Mouse (Mus musculus) erythroblast, adult 5-6 weeks (primary cell): ENCODE data around the gene Psmb9. TPM values are rescaled to one million over a fixed set of nuclear protein-coding genes. Genes with fewer than 3 reads are reported as not detected.
"Not testable (repeated sequence)": the region's sequence is repeated elsewhere in the genome, so short reads cannot be mapped to it uniquely, and the experiment has no call there.

ENCODE experiments used
- ATAC-seq: replicated peaks from 2 replicates; pipeline ENCODE4 v1.8.0; 2016; ENCODE audit warnings: moderate number of reproducible peaks, mild to moderate bottlenecking, moderate TSS enrichment, inconsistent platforms; ENCODE audit not compliant: poor library complexity, low FRiP score, severe bottlenecking
- total RNA-seq, 2 experiments: library from RNA; stranded (forward) in 1 of 2; stranded (reverse) in 1 of 2; fragments of 150-400 nt in 1 of 2; fragments of 200-764, 138-1000 nt in 1 of 2; gene quantifications; 2 replicates each; pipeline versions ENCODE4 v1.2.3 to v1.2.4; 2015 to 2017; ENCODE audit warnings: low replicate concordance in 2 of 2

The Psmb9 gene
- total RNA-seq, 2 experiments from 2014 or later, result 17.2 to 55.0 TPM

- no peak for ATAC-seq
Measured at GRCm38 (mm10) chr17:34188986-34189385, 1.4 kb upstream of the Psmb9 start.

- ATAC-seq, result peak; percentile 73
Measured at GRCm38 (mm10) chr17:34188010-34188409, 446 bp upstream of the Psmb9 start.

- peak; percentile 21 for ATAC-seq
Measured at GRCm38 (mm10) chr17:34186885-34187260, 691 bp downstream of the Psmb9 start.

- no peak for ATAC-seq
Measured at GRCm38 (mm10) chr17:34185526-34185925, 2.0 kb downstream of the Psmb9 start.

- no peak for ATAC-seq
Measured at GRCm38 (mm10) chr17:34183564-34184219, 3.9 kb downstream of the Psmb9 start.

GRCm38 (mm10) chr17:34179913-34180859, 7.4 kb downstream of the Psmb9 start:
- no peak for ATAC-seq

GRCm38 (mm10) chr17:34179019-34179418, 8.5 kb downstream of the Psmb9 start:
- no peak for ATAC-seq

GRCm38 (mm10) chr17:34177179-34177578, 10.4 kb downstream of the Psmb9 start:
- ATAC-seq, result no peak

- no peak for ATAC-seq
Measured at GRCm38 (mm10) chr17:34174075-34174474, 13.5 kb downstream of the Psmb9 start.

GRCm38 (mm10) chr17:34172528-34172927, 15.0 kb downstream of the Psmb9 start:
- no peak for ATAC-seq

- peak; percentile 89 for ATAC-seq
Measured at GRCm38 (mm10) chr17:34170877-34171498, 16.6 kb downstream of the Psmb9 start.

- peak; percentile 70 for ATAC-seq
Measured at GRCm38 (mm10) chr17:34170487-34170876, 17.1 kb downstream of the Psmb9 start.

- no peak for ATAC-seq
Measured at GRCm38 (mm10) chr17:34169279-34169678, 18.3 kb downstream of the Psmb9 start.

- ATAC-seq, result no peak
Measured at GRCm38 (mm10) chr17:34165033-34165730, 22.4 kb downstream of the Psmb9 start.

GRCm38 (mm10) chr17:34164202-34164895, 23.2 kb downstream of the Psmb9 start:
- ATAC-seq, result no peak

- no peak for ATAC-seq
Measured at GRCm38 (mm10) chr17:34155534-34155933, 32.0 kb downstream of the Psmb9 start.

- no peak for ATAC-seq
Measured at GRCm38 (mm10) chr17:34152923-34153322, 34.6 kb downstream of the Psmb9 start, which contains the start of gene H2-DMb1. Gene H2-DMb1 (plus strand): TSS chr17:34153072.

GRCm38 (mm10) chr17:34144960-34145371, 42.6 kb downstream of the Psmb9 start:
- ATAC-seq, result no peak

- ATAC-seq, result not testable (repeated sequence)
Measured at GRCm38 (mm10) chr17:34144221-34144620, 43.3 kb downstream of the Psmb9 start.
